ENCODE assay signal across 9 mouse cellular contexts in the genomic region with DNA sequence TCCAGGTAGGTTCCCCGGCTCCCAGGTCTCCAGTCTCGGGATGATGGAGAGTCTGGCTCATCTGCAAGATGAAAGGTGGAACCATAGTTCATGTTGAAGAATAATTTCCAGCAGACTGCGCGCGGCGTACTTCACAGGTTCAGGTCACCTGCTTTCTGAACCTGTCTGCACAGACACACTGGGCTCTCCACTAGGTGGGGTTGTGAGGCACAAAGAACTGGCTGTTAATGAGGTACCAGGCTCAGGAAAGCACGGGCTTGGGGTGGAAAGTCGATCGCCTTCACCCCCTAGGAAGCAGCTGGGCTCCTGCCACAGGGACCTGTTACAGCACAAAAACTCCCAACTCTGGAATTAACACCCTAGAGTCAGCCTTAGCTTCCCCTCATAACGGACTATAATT. TPM values are rescaled to one million over a fixed set of nuclear protein-coding genes. Genes with fewer than 3 reads are reported as not detected.
DNase-seq lines count a peak whose midpoint lies in the region; ATAC-seq and TF ChIP-seq lines count a peak whose summit lies in the region.
"Had no signal": no experiment of that assay in that cellular context is flagged by ENCODE, and none has a peak within 500 bp of the region (broad histone marks: within the 10 kb centered on the region; RNA-seq: fewer than 3 reads in every experiment).

No protein-coding gene starts in this region.

- H3K27ac ChIP-seq in layer of hippocampus, adult 2 months = peak overlapping the region; percentile 43; the same call in 1 of the 2 replicates
- no peak overlapping the region; the same call in 1 of the 2 replicates for H3K27ac ChIP-seq in liver, embryonic 14.5 days
- H3K27ac ChIP-seq: embryonic facial prominence, embryonic 15.5 days had no signal

- no peak for TF ChIP-seq EP300 in liver, embryonic 14.5 days (IDR thresholded peaks at IDR 0.05; ENCODE audit: low read depth)

- DNase-seq in layer of hippocampus, adult 2 months (ENCODE audit: low spot score in 2 of 2) = peak in 1 of 2 experiments; percentile 33
- no peak for DNase-seq in layer of hippocampus, postnatal 14 days (ENCODE audit: low spot score in 2 of 2)
- peak; percentile 87 for DNase-seq in R1 (ENCODE audit: low read depth, low spot score)
- peak; percentile 49 for DNase-seq in cerebellum, postnatal 36 days
- DNase-seq in kidney, adult 11 months = peak; percentile 85
- no peak for DNase-seq in liver, embryonic 14.5 days (ENCODE audit: low read depth in 3 of 3, low spot score in 3 of 3)
- DNase-seq in right cerebral cortex, postnatal 4 days = peak; percentile 23
- no peak for DNase-seq in frontal cortex, postnatal 25 days (ENCODE audit: low spot score in 2 of 2)

- H3K4me3 ChIP-seq in layer of hippocampus, adult 2 months = no peak overlapping the region
- H3K4me3 ChIP-seq in liver, embryonic 14.5 days (ENCODE audit: insufficient read depth in 1 of 2, low read depth in 2 of 2, low read length in 2 of 2) = peak overlapping the region; percentile 22 to 42
- H3K4me3 ChIP-seq: embryonic facial prominence, embryonic 15.5 days had no signal

- H3K9me3 ChIP-seq in liver, embryonic 14.5 days (ENCODE audit: control insufficient read depth, low read length) = no peaks in the 10 kb centered on the region
- H3K9me3 ChIP-seq: embryonic facial prominence, embryonic 15.5 days had no signal

- peaks cover 23% of the 10 kb centered on the region for H3K27me3 ChIP-seq in liver, embryonic 14.5 days (ENCODE audit: control insufficient read depth, insufficient read depth, low read length)
- H3K27me3 ChIP-seq: embryonic facial prominence, embryonic 15.5 days had no signal

- H3K4me2 ChIP-seq in liver, embryonic 14.5 days (ENCODE audit: low read depth) = peak overlapping the region; percentile 27
- H3K4me2 ChIP-seq: embryonic facial prominence, embryonic 15.5 days had no signal

- no peak overlapping the region for H3K9ac ChIP-seq in liver, embryonic 14.5 days (replicated peaks)
- H3K9ac ChIP-seq: embryonic facial prominence, embryonic 15.5 days had no signal

- TF ChIP-seq CTCF in layer of hippocampus, adult 2 months (conservative IDR thresholded peaks at IDR 0.05) = peak; percentile 77
- peak; percentile 77 for TF ChIP-seq CTCF in liver, embryonic 14.5 days (IDR thresholded peaks at IDR 0.05; ENCODE audit: low read depth)

- H3K4me1 ChIP-seq in liver, embryonic 14.5 days (replicated peaks; ENCODE audit: control insufficient read depth in 2 of 2, insufficient read depth in 2 of 2, low read length in 1 of 2) = no peaks in the 10 kb centered on the region

- WGBS in liver, embryonic 14.5 days (ENCODE audit: insufficient replicate concordance) = 10% methylated on average over 10 of the region's 10 CpGs

- no peaks in the 10 kb centered on the region for H3K36me3 ChIP-seq in liver, embryonic 14.5 days (replicated peaks; ENCODE audit: control insufficient read depth, insufficient read depth, low read depth)

- ATAC-seq in liver, embryonic 14.5 days (ENCODE audit: insufficient read depth) = peak; percentile 40; the same call in 1 of the 2 replicates

RNA-seq across cellular contexts. Expression of gene Dlat, which starts 34.1 kb away (rescaled TPM):
- total RNA-seq in layer of hippocampus, adult 2 months (2021) = 100 to 1,000 TPM; 131 to 136 TPM
- total RNA-seq in layer of hippocampus, postnatal 14 days (2021) = 100 to 1,000 TPM; 142 to 149 TPM
- polyA plus RNA-seq in liver, embryonic 14.5 days (2012; rRNA removed) = 7.0 and 14.4 TPM in 2 replicates
- polyA plus RNA-seq in liver, embryonic 14.5 days (2014; fragmentation: Nextera tagmentation; extraction: Ambion mirVana) = 32.0 and 35.7 TPM in 2 replicates

RNA-seq across cellular contexts. Expression of gene Dixdc1, which starts 45.7 kb away (rescaled TPM):
- total RNA-seq in layer of hippocampus, adult 2 months (2021) = 10 to 100 TPM; 80.1 to 87.4 TPM
- 10 to 100 TPM; 75.2 to 79.8 TPM for total RNA-seq in layer of hippocampus, postnatal 14 days (2021)
- 0.56 and 0.57 TPM in 2 replicates for polyA plus RNA-seq in liver, embryonic 14.5 days (2012; rRNA removed)
- 0.84 and 1.2 TPM in 2 replicates for polyA plus RNA-seq in liver, embryonic 14.5 days (2014; fragmentation: Nextera tagmentation; extraction: Ambion mirVana)

RNA-seq across cellular contexts. Expression of gene 2310030G06Rik, which starts 52.7 kb away (rescaled TPM):
- total RNA-seq in layer of hippocampus, adult 2 months (2021) = 1 to 10 TPM in 1 of 2 experiments, under 1 TPM in 1; 0.87 to 1.9 TPM
- 1 to 10 TPM; 1.5 to 2.1 TPM for total RNA-seq in layer of hippocampus, postnatal 14 days (2021)
- 1.8 and 2.2 TPM in 2 replicates for polyA plus RNA-seq in liver, embryonic 14.5 days (2012; rRNA removed)
- polyA plus RNA-seq in liver, embryonic 14.5 days (2014; fragmentation: Nextera tagmentation; extraction: Ambion mirVana) = 2.1 and 2.3 TPM in 2 replicates

RNA-seq across cellular contexts. Expression of gene Cryab, which starts 57.5 kb away (rescaled TPM):
- total RNA-seq in layer of hippocampus, adult 2 months (2021) = 100 to 1,000 TPM; 117 to 119 TPM
- 10 to 100 TPM; 77.7 to 89.3 TPM for total RNA-seq in layer of hippocampus, postnatal 14 days (2021)
- 1.7 and 2.7 TPM in 2 replicates for polyA plus RNA-seq in liver, embryonic 14.5 days (2012; rRNA removed)
- 4.5 and 4.7 TPM in 2 replicates for polyA plus RNA-seq in liver, embryonic 14.5 days (2014; fragmentation: Nextera tagmentation; extraction: Ambion mirVana)

RNA-seq across cellular contexts. Expression of gene Hspb2, which starts 58.5 kb away (rescaled TPM):
- total RNA-seq in layer of hippocampus, adult 2 months (2021) = under 1 TPM; 0.51 to 0.79 TPM
- total RNA-seq in layer of hippocampus, postnatal 14 days (2021) = 1 to 10 TPM; 1.3 to 1.8 TPM
- 0.20 and 0.35 TPM in 2 replicates for polyA plus RNA-seq in liver, embryonic 14.5 days (2012; rRNA removed)
- not detected in 2 replicates for polyA plus RNA-seq in liver, embryonic 14.5 days (2014; fragmentation: Nextera tagmentation; extraction: Ambion mirVana)

Comparison
In these comparisons a context has a peak if more than half of its experiments do, and no peak if none do; other contexts are left out.
1. DNase-seq: peak in R1 (single experiment), cerebellum, postnatal 36 days (2 of 2), kidney, adult 11 months (single experiment) and right cerebral cortex, postnatal 4 days (single experiment); none in layer of hippocampus, postnatal 14 days (0 of 2), liver, embryonic 14.5 days (0 of 3) and frontal cortex, postnatal 25 days (0 of 2).